Mouse (Mus musculus) ovary, postnatal 10 days (tissue): ENCODE measurements around the gene Rnf121.

ENCODE experiments used
- DNase-seq: peaks from one replicate; pipeline ENCODE4 v3.0.0; 2022; ENCODE audit warnings: low spot score

Rnf121 gene

DNA sequence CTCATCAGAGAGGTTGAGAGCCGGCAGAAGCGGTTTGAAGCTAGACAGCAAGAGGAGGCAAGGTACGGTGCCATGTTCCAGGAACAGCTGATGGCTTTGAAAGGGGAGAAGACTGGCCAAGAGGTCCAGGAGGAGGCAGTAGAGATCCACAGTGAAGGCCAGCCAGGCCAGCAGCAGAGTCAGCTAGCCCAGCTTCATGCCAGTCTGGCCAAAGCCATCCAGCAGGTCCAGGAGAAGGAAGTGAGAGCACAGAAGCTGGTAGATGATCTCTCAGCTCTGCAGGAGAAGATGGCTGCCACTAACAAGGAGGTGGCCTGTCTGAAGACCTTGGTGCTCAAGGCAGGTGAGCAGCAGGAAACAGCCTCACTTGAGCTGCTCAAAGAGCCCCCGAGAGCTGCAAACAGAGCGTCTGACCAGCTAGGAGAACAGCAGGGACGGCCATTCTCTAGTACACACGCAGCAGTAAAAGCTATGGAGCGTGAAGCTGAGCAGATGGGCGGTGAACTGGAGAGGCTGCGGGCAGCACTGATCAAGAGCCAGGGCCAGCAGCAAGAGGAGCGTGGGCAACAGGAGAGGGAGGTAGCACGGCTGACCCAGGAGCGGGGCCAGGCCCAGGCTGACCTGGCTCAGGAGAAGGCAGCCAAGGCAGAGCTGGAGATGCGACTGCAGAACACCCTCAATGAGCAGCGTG lies 65.7 kb downstream of the Rnf121 start:
- DNase-seq = no peak

DNA sequence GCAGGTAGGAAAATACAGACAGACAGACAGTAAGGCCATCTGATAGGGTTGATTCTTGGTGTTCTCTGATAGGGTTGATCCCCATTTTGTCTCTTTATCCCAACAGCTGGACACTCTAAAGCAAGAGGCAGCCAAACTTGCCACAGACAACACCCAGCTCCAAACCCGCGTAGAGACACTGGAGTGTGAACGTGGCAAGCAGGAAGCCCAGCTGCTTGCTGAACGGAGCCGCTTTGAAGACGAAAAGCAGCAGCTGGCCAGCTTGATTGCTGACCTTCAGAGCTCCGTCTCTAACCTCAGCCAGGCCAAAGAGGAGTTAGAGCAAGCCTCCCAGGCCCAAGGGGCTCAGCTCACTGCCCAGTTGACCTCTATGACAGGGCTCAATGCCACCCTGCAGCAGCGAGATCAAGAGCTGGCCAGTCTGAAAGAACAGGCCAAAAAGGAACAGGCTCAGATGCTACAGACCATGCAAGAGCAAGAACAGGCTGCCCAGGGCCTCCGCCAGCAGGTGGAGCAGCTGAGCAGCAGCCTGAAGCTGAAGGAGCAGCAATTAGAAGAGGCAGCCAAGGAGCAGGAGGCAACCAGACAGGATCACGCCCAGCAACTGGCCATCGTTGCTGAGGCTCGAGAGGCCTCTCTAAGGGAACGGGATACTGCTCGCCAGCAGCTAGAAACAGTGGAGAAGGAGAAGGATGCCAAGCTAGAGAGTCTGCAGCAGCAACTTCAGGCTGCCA lies 66.9 kb downstream of the Rnf121 start:
- DNase-seq = peak; percentile 73

DNA sequence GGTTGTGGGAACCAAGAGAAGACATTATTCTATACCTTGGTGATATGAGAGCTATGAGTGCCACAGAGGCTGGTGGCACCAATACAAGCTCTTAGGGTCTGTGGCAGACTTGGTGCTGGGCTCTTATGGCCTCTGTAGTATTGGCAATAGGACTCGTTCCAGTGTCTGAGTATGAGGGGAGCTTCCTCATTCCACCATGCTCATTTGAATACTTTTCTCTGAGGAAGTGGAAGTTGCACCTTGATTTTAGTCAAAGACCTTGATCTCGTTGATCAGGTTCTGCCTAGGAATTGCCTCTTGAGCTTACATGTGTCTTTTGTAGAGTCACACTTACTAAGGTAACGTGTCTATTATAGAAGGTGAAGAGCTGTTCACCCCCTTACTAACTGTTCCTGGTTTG lies 71.0 kb downstream of the Rnf121 start:
- DNase-seq = no peak

DNA sequence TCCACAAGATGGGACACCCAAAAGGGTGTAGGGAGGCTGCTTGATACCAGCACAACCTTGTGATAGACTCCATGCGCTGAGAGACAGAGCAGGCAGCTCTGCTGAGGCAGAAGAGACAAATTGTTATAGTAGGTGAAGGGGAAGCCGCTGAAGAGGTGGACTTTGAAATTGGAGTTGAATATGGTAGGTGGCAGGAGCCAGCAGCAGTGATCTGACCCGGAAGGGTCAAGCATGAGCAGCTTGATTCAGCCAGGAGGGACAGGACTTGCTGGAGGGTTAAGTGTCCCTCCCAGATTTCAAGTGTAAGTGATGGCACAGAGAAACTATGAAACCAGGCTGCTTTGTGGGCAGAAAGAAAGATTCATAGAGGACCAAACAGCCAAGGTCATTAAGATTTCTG lies 80.2 kb downstream of the Rnf121 start:
- no peak for DNase-seq

DNA sequence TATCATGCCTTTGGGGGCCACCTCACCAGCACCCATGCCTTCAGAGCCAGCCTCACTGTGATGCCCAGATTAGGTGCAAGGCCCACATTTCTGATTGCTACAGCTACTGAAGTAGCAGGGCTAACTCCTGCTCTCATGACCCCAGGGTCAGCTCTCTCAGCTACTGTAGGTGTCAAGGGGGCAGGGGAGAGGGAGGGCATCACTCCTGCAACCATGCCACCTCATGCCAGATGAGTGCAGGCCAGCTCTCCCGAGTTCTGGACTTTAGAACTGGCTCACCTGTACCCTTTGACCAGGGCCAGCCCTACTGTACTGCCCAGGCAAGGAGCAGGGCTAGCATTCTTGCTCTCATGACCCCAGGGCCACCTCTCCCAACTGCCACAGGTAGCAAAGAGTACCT lies 82.5 kb downstream of the Rnf121 start:
- DNase-seq = no peak

DNA sequence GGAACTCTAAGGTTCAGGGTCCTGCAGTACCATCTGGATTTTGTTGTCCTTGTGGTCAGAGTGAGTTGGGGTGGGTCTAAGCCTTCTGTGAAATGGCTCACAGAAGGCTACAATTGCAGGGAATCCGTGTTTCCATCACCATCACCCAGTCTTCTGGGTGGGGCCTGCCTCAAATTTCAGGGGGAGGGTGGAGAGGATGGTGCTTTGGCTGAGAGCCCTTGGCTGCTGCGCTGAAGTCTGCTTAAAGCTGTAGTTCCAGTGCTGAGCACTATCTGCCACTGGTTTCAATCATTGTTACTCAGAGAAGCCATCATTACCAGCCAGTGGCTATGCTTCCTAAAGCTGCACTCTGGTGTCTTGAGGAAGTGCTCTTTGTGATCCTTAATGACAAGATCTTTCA lies 90.8 kb downstream of the Rnf121 start:
- DNase-seq = no peak

DNA sequence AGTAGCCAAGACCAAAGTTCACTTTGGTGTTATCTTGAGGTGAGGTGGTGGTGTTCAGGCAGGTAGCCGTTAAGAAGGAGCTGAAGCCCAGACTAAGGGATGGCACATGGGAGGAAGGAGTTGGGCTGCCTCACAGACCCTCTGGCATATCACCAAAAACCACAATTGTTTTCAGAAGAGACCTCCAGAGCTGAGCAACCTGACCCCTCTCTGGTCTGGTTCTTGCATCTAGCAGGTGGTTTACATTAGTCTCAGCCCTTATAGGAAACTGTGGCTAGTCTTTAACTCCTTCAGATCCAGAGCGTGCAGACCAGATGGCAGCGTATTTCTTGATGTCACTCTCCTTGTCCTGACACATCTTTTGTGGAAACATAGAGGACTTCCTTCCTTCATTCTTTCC lies 91.5 kb downstream of the Rnf121 start:
- DNase-seq = no peak

DNA sequence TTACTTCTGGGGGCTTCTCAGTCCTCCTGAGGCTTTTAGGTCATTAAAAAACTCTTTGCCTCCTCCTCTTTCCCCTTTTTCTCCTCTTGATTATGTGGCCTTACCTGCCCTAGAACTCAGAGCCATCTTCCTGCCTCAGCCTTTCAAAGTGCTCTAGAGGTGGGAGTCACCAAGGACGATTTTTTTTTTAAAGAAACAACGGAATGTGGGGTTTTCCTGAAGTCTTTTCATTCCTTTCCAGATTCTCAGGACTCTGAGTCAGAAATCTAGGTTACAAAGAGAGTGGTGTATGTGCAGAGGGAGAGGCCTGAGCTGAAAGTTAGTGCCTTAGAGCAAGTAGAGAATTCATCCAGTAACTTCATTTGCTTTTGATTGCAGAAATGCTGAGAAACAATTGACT lies 93.5 kb downstream of the Rnf121 start:
- DNase-seq = no peak

DNA sequence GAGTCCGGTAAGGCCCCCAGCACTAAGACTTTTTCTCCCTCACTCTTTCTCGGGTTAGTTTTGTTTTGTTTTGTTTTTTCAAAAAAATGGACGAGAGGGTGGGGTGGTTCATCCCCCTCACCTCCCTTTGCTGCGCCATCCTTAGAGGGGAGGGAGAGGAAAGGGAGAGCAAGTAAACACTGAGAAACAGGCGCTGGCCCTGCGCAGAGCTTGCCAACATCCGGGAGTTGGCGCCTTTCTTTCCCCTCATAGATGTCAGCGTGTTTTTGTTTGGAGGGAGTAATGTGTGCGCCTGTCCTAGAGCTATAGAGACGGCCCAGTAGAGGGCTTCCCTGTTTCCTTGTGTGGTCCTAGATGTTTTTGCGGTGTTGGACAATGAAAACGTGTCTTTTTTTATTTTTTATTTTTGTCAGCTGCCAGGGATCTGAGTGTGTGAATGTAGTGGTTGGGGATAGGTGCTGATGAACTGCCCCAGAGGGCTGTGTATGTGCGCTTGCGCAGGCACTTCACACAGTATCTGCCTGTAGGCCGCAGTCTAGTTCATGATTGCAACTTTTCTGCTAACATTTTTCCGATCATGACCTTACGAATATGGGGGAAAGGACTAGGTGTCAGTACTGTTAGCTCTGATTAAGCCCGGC lies 94.3 kb downstream of the Rnf121 start:
- DNase-seq = peak; percentile 58

DNA sequence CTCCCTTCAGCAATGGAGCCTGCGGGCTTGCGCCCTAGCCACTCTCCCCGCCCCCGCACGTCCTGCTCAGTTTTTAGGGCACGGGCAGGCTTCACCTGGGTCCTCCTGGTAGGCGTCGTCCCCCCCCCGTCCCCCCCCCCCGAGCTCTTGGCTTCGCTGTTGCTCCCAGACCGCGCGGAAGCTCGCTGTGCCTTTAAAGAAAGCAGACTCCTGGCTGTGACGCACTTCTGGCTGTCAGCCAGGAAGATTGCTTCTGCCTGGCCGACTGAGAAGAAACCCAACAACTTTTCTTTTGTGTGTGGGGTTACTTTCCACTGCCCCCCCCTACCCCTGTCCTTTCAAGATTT lies 94.9 kb downstream of the Rnf121 start:
- DNase-seq = peak; percentile 76

DNA sequence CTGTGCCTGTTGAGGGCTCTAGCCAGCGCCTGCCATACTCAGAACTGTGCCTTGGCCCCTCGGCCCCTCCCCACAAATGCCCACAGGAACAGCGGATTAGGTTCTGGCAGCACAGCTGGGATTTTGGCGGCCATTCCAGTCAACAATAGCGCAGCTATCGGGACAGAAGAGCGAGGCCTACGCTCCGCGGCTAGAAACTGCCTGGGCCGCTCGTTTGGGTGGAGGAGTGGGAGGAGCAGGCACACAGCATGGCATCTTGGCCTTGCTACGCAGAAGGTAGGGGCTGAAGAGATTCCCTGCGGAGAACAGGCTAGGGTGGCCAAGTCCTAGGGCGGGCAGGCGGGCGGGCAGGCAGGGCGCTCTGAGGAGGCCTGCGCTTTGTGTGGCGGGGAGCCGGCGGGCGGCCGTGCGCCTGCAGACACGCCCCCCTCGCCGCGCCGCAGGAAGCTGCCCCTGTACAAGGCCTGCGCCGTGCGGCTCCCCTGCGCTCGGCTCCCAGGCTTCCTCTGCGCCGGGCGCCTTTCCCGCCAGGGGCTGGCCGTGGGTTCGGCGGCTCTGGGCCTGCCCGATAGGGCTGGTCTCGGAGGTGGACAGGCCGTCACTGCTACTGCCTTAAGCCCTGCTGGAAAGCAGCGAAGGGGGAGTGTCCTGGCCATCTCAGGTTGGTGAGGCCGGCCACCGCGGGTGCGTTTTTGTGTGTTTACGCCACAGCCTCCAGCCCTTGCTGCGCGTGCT lies 95.4 kb downstream of the Rnf121 start:
- peak; percentile 76 for DNase-seq
